Mouse (Mus musculus) Muller cell, postnatal 12 days (primary cell): ENCODE measurements around the gene Gm27029.
"Not testable (repeated sequence)": the region's sequence is repeated elsewhere in the genome, so short reads cannot be mapped to it uniquely, and the experiment has no call there.

ENCODE experiments used
- DNase-seq: peaks from one replicate; pipeline ENCODE4 v3.0.0-alpha.2; 2015; ENCODE audit errors: inconsistent ontology term

The Gm27029 gene

GRCm38 (mm10) chr11:101457631-101458030, 33.0 kb upstream of the Gm27029 start:
- no peak for DNase-seq

GRCm38 (mm10) chr11:101455627-101456026, 31.0 kb upstream of the Gm27029 start:
- DNase-seq: no peak

DNA sequence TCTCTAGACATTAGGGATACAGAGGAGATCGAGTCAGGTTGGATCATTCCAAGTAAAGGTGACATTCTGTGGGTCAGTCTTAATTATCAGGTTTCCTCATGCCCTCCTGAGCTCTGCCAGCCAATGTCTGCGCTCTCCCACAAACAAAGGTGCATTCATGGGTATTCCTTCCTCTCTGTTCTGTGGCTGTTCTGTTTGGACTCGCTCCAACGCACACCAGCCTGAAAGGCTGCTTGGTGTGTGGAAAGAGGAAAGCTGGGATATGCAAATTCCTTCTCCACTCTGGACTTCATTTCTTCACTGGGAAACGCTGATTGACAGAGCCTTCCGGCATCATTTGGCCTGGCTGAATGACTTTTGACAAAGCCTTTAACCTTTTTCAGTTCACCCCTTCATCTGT, 30.1 kb upstream of the Gm27029 start:
- peak; percentile 83 for DNase-seq

DNA sequence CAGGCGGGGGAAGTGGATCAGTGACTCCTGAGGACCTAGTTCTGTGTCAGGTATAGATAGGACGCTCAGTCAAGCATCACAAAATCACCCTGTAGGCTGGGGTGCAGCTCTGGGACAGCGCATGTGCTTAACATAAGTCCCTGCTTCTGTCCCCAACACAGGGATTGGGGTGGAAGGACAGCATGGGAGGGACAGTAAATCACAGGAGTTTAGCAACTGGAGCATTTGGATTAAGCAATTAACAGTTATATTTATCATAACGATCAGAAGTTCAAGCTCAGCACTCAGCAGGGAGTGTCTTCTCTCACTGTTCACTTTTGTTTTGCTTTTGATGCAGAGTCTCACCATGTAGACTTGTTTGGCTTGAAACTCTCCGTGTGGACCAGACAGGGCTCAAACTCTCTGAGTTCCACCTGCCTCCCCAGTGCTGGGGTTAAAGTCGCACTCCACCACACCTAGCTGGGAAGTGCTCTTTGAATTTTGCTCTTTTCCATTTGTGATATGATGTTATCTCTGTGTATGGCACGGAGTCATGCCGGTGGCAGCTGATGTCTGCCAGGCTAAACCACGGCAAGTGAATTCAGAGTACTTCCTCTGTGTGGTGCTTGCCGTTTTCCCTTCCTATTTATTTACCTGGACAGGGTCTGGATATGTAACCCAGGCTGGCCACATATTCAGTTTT, 27.6 kb upstream of the Gm27029 start:
- no peak for DNase-seq

- DNase-seq: no peak
These were observed 26.9 kb upstream of the Gm27029 start for GRCm38 (mm10) chr11:101451536-101451935.

DNA sequence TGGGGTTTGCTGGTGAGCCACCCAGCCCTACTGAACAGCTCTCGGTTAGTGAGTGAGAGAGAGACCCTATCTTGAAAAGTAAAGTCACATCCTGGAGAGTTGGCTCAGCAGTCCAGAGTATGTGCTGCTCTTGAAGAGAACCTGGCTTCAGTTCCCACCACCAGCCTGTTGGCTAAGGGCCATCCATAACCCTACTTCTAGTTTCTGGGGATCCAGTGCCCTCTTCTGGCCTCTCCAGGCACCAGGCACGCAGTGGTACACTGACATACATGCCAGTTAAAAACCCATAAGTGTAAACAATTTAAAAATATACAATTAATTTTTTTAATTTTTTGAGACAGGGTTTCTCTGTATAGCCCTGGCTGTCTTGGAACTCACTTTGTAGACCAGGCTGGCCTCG, 25.8 kb upstream of the Gm27029 start:
- DNase-seq: no peak

GRCm38 (mm10) chr11:101449596-101449995, 25.0 kb upstream of the Gm27029 start:
- not testable (repeated sequence) for DNase-seq

DNA sequence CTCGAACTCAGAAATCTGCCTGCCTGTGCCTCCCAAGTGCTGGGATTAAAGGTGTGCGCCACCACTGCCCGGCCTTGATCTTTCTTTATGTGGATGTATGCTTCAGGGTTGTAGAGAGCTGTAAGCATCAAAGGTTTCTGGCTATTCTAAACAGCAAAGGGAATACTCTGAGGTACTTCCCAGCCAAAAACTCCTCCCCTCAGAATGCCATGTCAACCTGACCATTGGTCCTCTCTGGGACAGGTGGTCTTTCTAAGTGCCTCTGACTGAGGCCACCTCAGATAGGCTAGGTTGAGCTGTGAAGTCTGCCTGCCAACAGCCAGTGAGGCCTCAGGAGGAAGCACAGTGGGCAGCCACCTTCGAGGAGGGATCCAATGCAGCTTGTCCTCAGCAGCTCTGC, 24.3 kb upstream of the Gm27029 start:
- DNase-seq: no peak

DNA sequence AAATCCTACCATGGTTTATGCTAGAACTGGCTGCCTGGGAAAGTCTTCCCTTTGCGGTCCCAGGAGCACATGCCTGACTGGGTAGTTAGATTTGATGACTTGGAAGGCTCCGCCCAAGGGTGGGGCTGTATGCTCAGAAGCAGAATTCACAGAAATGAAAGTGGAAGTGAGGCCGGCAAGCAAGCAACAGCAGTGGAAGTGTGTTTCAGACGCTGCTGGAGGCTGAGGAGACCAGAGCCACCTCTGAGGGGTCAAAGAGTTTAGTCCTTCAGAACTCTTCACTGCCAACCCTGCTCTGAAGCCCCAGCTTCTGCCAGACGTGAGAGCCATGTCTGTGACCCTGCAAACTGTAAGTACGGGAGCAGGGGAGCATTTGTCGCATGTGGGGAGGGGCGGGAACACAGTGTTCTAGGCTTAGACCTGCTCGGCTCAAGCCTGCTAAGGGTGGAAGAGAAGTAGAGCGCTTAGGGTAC, 23.7 kb upstream of the Gm27029 start, which contains the start of gene Ifi35:
TSS of gene Ifi35 (plus strand) at position 134 of the 473 bp plus-strand sequence.
- DNase-seq: peak; percentile 88

DNA sequence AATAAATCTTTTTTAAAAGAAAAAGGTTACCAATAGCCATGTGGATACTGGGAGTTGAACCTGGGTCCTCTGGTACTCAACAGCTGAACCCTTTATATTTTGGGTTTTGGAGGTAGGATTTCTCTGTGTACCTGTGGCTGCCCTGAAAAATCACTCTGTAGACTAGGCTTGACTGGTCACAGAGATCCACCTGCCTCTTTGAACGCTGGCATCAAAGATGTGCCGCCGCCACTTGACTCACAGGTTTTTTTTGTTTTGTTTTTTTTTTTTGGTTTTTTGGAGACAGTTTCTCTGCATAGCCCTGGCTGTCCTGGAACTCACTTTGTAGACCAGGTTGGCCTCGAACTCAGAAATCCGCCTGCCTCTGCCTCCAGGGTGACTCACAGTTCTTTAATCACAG, 23.2 kb upstream of the Gm27029 start:
- DNase-seq: no peak

- DNase-seq: not testable (repeated sequence)
These were observed 22.3 kb upstream of the Gm27029 start for GRCm38 (mm10) chr11:101446860-101447259.

- no peak for DNase-seq
These were observed 21.7 kb upstream of the Gm27029 start for GRCm38 (mm10) chr11:101446319-101446718.

DNA sequence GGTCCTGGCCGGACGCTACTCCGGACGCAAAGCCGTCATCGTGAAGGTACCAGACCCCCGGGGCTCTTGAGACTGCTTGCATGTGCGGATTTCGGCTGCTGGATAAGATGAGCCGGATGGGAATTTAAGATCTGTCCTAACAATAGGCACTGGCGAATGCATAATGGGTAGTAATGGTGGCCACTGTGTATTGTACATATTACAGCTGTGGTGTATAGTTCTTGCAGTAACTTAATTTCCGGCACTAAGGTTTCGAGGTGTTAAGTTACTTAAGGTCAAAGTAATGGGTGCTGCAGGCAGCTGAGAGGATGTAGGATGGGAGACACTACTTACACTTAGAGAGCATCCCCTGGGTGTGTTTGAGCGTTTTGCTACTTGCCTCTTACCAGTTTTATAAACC, 18.2 kb upstream of the Gm27029 start:
- no peak for DNase-seq

- DNase-seq: peak; percentile 100
These were observed 17.6 kb upstream of the Gm27029 start, which contains the start of gene Rpl27 for GRCm38 (mm10) chr11:101442127-101442693. TSS of gene Rpl27 (plus strand) at chr11:101442298.

DNA sequence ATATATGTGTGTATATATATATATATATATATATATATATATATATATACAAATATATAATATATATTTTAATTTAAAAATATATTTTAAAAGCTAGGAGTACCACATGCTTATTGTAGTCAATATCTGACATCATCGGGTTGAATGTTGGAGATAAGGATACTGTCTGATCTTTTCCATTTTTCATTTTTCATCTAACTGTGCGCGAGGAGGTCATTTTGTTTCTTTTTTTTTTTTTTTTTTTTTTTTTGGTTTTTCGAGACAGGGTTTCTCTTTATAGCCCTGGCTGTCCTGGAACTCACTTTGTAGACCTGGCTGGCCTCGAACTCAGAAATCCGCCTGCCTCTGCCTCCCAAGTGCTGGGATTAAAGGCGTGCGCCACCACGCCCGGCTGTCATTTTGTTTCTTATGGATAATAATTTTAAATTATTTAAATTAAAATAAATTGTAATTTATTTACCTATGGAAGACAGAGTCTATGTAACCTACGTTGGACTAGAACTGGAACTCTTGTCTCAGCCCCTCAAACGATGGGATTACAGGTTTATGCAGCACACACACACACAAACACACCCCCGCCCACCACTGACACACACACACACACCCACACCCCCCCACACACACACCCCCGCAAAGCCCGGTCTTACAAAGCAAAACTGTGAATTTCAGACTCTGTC, 17.0 kb upstream of the Gm27029 start:
- not testable (repeated sequence) for DNase-seq

DNA sequence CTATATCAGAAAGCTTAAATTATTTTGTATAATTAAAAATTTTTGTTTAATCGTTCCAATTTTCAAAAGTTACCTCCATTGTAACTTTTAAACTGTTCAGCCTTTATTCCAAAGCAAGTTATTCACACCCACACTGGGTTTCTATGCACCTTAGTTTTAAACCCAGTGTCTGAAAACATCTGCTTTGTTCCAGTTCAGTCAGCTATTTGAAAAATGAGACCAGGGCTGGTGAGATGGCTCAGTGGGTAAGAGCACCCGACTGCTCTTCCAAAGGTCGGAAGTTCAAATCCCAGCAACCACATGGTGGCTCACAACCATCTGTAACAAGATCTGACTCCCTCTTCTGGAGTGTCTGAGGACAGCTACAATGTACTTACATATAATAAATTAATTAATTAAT, 13.4 kb upstream of the Gm27029 start:
- DNase-seq: not testable (repeated sequence)

DNA sequence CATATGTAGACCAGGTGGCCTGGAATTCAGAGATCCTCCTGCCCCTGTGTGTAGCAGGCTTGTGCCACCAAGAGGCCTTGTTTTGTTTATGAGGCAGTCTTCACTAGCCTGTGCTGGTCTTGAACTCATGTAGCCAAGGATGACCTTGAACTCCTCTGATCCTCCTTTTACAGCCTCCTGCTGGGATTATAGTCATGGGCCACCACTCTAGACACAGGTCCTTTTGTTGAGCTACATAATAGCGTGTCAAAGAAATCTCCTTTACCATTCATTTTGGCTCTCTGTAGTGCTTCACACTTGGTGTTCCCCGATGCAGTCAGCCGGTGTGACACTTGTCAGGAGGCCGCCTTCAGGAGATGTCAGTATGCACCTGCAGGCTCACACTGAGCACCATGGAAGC, 12.3 kb upstream of the Gm27029 start:
- no peak for DNase-seq

DNA sequence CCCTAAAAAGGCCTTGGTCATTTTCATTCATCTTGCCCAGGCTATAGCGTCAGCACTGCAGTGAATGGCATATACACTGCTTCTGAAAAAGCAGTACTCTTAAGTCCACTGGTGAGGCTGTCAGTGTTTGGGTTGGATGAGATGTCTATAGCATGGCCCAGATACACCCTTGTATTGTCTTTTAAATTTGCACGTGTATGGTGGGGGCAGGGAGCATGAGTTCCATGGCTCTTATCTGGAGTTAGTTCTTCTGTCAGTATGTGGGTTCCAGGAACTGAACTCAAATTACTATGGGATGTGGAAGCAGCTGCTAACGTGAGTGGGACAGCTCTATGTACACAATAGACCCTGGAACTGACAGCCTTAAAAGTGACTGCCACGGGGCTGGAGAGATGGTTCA, 11.2 kb upstream of the Gm27029 start:
- DNase-seq: no peak

GRCm38 (mm10) chr11:101433396-101433795, 8.8 kb upstream of the Gm27029 start:
- peak; percentile 59 for DNase-seq

DNA sequence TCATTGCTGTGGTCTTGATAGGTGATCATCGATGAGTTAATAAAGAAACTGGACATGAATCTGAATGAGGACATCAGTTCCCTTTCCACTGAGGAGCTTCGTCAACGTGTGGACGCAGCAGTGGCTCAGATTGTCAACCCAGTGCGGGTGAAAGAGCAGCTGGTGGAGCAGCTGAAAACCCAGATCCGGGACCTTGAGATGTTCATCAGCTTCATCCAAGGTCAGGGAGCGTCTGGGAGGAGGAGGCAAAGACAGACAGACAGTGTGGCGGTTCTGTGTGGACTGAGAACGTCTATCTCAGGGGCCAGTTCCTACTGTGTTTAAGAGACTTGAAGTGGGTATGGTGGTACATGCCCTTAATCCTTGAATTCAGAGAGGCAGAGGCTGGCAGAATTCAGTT, 6.7 kb upstream of the Gm27029 start:
- DNase-seq: no peak

GRCm38 (mm10) chr11:101426165-101426564, 1.6 kb upstream of the Gm27029 start:
- no peak for DNase-seq

- peak; percentile 98 for DNase-seq
These were observed 573 bp upstream of the Gm27029 start, which contains the start of the genes Rundc1 and Ptges3l for GRCm38 (mm10) chr11:101424925-101425813. TSS of gene Rundc1 (plus strand) at chr11:101425085. TSS of gene Ptges3l (minus strand) at chr11:101425333.
